Mouse (Mus musculus) spleen, postnatal 36 days (tissue): ENCODE measurements around the gene Ryr1.

Experiments used
- DNase-seq, 2 experiments: peaks; one replicate each; pipeline ENCODE4 v3.0.0; 2022; ENCODE audit warnings: low spot score in 2 of 2, mixed read lengths in 1 of 2

Ryr1 gene

GRCm38 (mm10) chr7:28961927-28962670 lies 162.9 kb downstream of the Ryr1 start, which contains the start of gene Actn4:
Actn4 (minus strand) TSS chr7:28962340.
- peak; percentile 99 for DNase-seq

DNA sequence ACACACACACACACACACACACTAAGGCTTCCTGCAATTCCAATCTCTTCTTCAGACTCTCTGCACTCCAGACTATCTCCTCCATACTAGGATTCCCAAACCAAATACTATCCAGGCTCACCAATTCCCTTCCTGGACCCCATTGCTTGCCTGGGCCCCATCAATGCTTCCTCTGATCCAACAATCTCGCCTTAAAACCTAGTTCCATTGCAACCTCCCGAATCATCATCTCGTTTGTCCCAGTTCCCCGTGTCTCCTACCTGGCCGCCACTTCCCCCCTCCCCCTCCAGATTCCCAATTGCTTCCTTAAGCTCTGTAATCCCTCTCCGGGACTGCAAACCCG lies 163.4 kb downstream of the Ryr1 start:
- no peak for DNase-seq

GRCm38 (mm10) chr7:28960354-28961046 lies 164.5 kb downstream of the Ryr1 start:
- no peak for DNase-seq

DNA sequence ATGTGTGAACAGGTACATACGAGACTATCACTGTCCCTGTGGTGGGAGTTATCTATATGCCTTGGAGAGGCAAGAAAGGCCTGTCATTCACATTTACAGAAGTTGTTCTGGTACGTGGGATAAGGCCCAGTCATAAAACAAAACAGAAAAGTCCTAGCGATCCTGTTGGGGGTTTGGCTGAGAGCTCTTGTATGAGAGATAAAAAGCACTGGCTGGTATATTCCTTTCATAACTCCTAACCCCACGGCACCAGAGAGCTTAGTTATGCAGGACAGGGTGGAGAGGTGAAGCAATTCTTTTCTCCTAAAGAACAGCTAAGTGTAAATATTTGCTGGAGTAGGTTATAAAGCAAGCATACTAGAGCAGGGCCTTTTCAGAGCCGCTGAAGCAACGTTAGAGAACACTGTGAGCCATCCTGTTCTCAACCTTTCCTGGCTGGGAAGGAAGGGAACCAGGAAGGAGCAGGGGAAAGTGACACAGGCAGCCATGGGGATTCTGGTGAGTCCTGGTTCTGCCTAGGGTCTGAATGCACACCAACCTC lies 165.4 kb downstream of the Ryr1 start:
- no peak for DNase-seq

DNA sequence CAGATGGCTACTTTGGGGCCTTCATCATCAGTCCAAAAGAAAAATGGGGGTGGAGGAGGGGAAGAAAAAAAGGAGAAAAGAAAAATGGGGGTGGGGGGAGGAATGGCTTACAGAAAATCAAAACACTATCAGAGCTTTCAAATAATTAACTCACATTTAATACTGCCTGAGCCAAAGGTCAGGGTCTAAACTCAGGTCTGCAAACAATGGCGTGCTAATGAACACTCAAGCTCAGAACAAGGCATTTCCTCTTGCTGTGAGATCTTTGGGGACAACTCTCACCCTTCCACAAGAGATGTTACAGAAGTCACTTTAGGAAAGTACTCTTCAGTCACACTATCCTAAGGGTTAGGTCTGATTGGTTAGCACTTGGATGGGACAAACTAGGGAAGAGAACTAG lies 166.2 kb downstream of the Ryr1 start:
- DNase-seq: no peak

DNA sequence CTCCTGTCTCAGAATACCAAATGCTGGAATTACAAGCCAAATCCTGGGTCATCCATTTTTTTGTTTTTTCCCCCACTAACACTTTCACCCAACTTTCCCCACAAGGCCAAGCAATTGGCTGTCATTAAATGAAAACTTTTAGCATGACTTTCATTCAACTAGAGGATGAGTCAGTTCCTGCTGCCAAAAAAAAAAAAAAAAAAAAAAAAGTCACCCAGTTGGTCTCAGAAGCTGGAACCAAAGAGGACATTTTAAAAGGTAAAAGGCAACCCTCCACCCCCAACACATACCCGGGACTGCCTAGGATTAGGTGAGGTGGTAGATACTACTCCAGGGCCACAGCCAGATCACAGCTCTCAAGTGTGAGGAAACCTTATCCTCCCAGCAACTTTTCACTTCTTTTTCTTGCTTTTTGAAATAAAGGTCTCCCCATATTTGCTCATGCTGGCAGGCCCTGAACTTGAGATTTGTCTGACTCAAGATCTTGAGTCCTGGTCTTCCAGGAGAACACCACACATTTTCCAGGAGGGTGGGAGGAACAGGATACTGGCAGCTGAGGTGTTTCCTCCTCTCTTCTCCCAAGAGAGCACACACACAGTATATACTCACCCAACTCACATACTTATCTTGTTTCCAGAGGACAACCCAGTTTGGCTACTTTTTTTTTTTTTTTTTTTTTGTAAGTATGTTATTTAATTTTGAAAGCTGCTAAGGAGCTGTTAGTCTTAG lies 166.8 kb downstream of the Ryr1 start:
- no peak for DNase-seq

GRCm38 (mm10) chr7:28957286-28957685 lies 167.7 kb downstream of the Ryr1 start:
- no peak for DNase-seq

DNA sequence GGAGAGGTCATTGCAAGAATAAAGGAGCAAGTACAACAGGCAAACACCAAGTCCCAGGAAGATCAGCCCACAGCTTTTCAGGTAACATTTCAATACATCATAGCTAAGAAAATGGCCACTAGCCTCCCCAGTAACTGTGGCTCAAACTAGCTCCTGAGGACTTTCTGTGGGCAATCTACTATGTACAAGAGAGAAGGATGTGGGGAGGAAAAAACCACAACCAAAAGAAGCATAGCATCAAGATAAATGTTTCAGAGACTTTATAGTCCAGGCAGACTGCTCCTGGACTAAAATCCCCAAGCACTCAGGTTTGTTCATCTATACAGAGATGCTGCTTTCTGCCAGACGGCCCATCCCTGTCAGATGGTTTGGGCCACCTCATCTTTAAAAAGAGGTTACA lies 168.7 kb downstream of the Ryr1 start:
- DNase-seq: no peak

DNA sequence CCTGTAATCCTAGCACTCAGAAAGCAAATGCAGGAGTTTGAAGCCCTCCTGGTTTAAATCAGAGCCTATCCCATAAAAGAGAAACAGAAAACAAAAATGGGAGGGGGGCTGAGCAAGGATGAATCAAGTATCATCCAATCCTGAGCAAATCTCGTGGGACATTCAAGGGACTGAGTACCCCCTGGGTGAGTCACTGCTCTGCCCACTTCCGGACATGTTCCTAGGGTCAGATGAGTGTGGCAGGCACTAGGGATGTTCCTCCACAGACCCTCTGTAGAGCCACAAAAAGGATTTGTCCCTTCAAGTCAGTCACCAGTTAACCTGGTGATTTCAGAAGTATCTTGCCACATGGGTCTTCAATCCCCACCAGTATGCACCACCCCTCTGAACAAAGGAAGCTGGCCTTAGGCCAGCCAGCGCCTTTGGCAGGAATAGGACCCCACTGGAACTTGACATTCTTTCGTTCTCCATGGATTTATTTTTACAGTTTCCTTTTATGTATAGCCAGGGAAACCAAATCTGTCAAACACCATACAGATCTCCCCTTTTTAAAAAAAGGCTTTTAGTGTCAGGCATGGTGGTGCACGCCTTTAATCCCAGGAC lies 169.6 kb downstream of the Ryr1 start:
- no peak for DNase-seq

GRCm38 (mm10) chr7:28954773-28955172 lies 170.2 kb downstream of the Ryr1 start:
- no peak for DNase-seq

GRCm38 (mm10) chr7:28953476-28954376 lies 171.3 kb downstream of the Ryr1 start:
- no peak for DNase-seq
